ENCODE assay signal across 9 mouse cellular contexts in the genomic region with DNA sequence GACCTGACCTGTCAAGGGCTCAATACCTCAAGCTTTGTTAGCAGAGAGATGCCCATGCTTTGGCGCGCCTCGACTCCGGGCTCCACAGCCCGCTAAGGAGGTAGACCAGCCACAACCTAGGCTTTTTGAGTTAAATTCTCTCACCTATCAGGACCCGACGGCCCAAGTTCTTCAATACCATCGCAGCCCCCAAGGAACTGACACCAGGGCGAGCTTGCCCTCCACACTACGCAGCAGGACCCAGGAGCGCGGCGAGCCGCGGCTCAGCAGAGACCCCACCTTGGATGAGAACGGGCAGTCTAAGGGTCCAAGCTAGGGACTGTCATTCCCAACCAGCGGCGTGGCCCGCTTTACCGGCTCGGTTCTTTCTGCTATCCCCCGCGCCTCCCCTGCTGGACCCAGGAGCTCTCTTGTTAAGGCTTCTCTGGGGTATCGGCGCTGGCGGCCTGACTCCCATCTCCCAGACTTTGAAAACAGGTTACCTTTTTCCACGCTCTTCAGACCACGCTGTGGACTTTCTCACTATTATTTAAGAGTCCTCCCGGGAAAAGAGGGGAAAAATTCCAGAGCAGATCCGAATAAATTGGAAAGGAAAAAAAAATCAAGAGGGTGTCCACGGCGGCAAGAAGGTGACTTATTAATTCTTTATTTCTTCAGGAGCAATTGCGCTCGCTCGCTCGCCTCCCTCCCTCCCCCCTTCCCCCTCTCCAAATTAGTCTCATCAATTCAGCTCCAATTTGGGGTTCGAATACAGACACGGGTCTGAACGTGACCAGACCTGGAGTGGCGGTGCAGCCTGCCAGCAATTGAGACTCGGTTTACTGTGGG. TPM values are rescaled to one million over a fixed set of nuclear protein-coding genes. Genes with fewer than 3 reads are reported as not detected.
A peak's percentile ranks its signal among the peaks of the same experiment; 100 is the strongest.
DNase-seq lines count a peak whose midpoint lies in the region; ATAC-seq and TF ChIP-seq lines count a peak whose summit lies in the region.
"Had no signal": no experiment of that assay in that cellular context is flagged by ENCODE, and none has a peak within 500 bp of the region (broad histone marks: within the 10 kb centered on the region; RNA-seq: fewer than 3 reads in every experiment).

Fli1 (minus strand) TSS at position 650 of the 828 bp plus-strand sequence.

- peak within 1 kb of the TSS; percentile 98 for H3K4me3 ChIP-seq in spleen, adult 2 months (ENCODE audit: extremely low read depth, insufficient read depth, insufficient read length)
- peak within 1 kb of the TSS; percentile 90 for H3K4me3 ChIP-seq in embryonic facial prominence, embryonic 11.5 days (ENCODE audit: low read depth, low read length)
- peak within 1 kb of the TSS; percentile 79 for H3K4me3 ChIP-seq in heart, postnatal 0 days (ENCODE audit: low read depth, low read length)
- peak within 1 kb of the TSS; percentile 91 for H3K4me3 ChIP-seq in limb, embryonic 13.5 days
- H3K4me3 ChIP-seq in midbrain, postnatal 0 days (ENCODE audit: low read depth, low read length), result peak within 1 kb of the TSS; percentile 47
- H3K4me3 ChIP-seq: myocyte had no signal

- H3K27me3 ChIP-seq in spleen, adult 2 months (ENCODE audit: control insufficient read depth, insufficient read depth, low read length), result no peaks in the 10 kb centered on the region
- 0 out of 2 replicates have a peak, but pooled peaks cover 3% of the 10 kb centered on the region for H3K27me3 ChIP-seq in embryonic facial prominence, embryonic 11.5 days (ENCODE audit: control insufficient read depth, insufficient read depth, low read length)
- peaks cover 47% of the 10 kb centered on the region for H3K27me3 ChIP-seq in heart, postnatal 0 days (ENCODE audit: control insufficient read depth, insufficient read depth, low read length)
- H3K27me3 ChIP-seq in limb, embryonic 13.5 days, result peaks cover 18% of the 10 kb centered on the region
- H3K27me3 ChIP-seq in midbrain, postnatal 0 days (ENCODE audit: insufficient read depth, low read length), result peaks cover 59% of the 10 kb centered on the region

- peaks cover 18% of the 10 kb centered on the region; the same call in 1 of the 2 replicates for H3K4me1 ChIP-seq in spleen, adult 2 months (ENCODE audit: control insufficient read depth, insufficient read depth, insufficient read length)
- peaks cover 20% of the 10 kb centered on the region for H3K4me1 ChIP-seq in embryonic facial prominence, embryonic 11.5 days (ENCODE audit: control insufficient read depth, insufficient read depth, low read length)
- H3K4me1 ChIP-seq in heart, postnatal 0 days (ENCODE audit: control insufficient read depth, insufficient read depth), result peaks cover 12% of the 10 kb centered on the region
- H3K4me1 ChIP-seq in limb, embryonic 13.5 days, result peaks cover 71% of the 10 kb centered on the region
- peaks cover 10% of the 10 kb centered on the region for H3K4me1 ChIP-seq in midbrain, postnatal 0 days (ENCODE audit: insufficient read depth, low read length)

- H3K9me3 ChIP-seq in embryonic facial prominence, embryonic 11.5 days (replicated peaks; ENCODE audit: control insufficient read depth, low read length), result no peaks in the 10 kb centered on the region
- H3K9me3 ChIP-seq in heart, postnatal 0 days (replicated peaks; ENCODE audit: control insufficient read depth, low read length), result no peaks in the 10 kb centered on the region
- H3K9me3 ChIP-seq in limb, embryonic 13.5 days, result no peaks in the 10 kb centered on the region
- H3K9me3 ChIP-seq in midbrain, postnatal 0 days (ENCODE audit: low read length), result no peaks in the 10 kb centered on the region

- no peak for TF ChIP-seq EP300 in heart, postnatal 0 days (IDR thresholded peaks at IDR 0.05; ENCODE audit: low read depth)

- peak in 1 of 2 experiments; percentile 44 for DNase-seq in spleen, adult 2 months (ENCODE audit: low read depth in 1 of 2, low spot score in 2 of 2)
- DNase-seq in spleen, postnatal 4 days (ENCODE audit: low spot score in 2 of 2), result no peak
- DNase-seq in embryonic facial prominence, embryonic 11.5 days (ENCODE audit: low spot score), result peak; percentile 59
- DNase-seq in heart, postnatal 0 days (ENCODE audit: low spot score), result no peak
- DNase-seq in midbrain, postnatal 0 days (ENCODE audit: low spot score), result no peak
- DNase-seq in ovary, postnatal 14 days (ENCODE audit: low spot score), result no peak
- DNase-seq in cerebellum, adult 9-10 months, result no peak

- peak within 1 kb of the TSS; percentile 100 for H3K27ac ChIP-seq in spleen, adult 2 months (ENCODE audit: insufficient read depth, low read length)
- H3K27ac ChIP-seq in embryonic facial prominence, embryonic 11.5 days (replicated peaks; ENCODE audit: low read depth, low read length), result peak within 1 kb of the TSS; percentile 93
- peak within 1 kb of the TSS; percentile 93 for H3K27ac ChIP-seq in heart, postnatal 0 days (ENCODE audit: low read depth)
- peak within 1 kb of the TSS; percentile 96 for H3K27ac ChIP-seq in limb, embryonic 13.5 days
- H3K27ac ChIP-seq in midbrain, postnatal 0 days (ENCODE audit: low read depth, low read length), result no peak within 1 kb of the TSS

- H3K9ac ChIP-seq in embryonic facial prominence, embryonic 11.5 days (replicated peaks; ENCODE audit: low read length), result peak within 1 kb of the TSS; percentile 98
- H3K9ac ChIP-seq in heart, postnatal 0 days (replicated peaks; ENCODE audit: low read depth, low read length), result peak within 1 kb of the TSS; percentile 69
- H3K9ac ChIP-seq in limb, embryonic 13.5 days, result peak within 1 kb of the TSS; percentile 99
- no peak within 1 kb of the TSS for H3K9ac ChIP-seq in midbrain, postnatal 0 days (replicated peaks; ENCODE audit: low read length, poor library complexity, severe bottlenecking)

- ATAC-seq in embryonic facial prominence, embryonic 11.5 days (replicated peaks; ENCODE audit: insufficient number of reproducible peaks, low FRiP score, low TSS enrichment, low read depth), result no peak
- no peak for ATAC-seq in heart, postnatal 0 days (ENCODE audit: insufficient read depth, low read depth)
- ATAC-seq in limb, embryonic 13.5 days (ENCODE audit: low FRiP score, low read depth), result no peak
- no peak for ATAC-seq in midbrain, postnatal 0 days (ENCODE audit: low FRiP score)

- TF ChIP-seq POLR2A in spleen, adult 2 months (IDR thresholded peaks at IDR 0.05; ENCODE audit: low read depth, low read length), result no peak

- under 1% methylated on average over 41 of the region's 41 CpGs for WGBS in spleen, adult 2 months
- under 1% methylated on average over 41 of the region's 41 CpGs for WGBS in embryonic facial prominence, embryonic 11.5 days
- WGBS in heart, postnatal 0 days, result 1% methylated on average over 41 of the region's 41 CpGs
- under 1% methylated on average over 41 of the region's 41 CpGs for WGBS in limb, embryonic 13.5 days
- WGBS in midbrain, postnatal 0 days, result under 1% methylated on average over 41 of the region's 41 CpGs

- H3K36me3 ChIP-seq in spleen, adult 2 months (ENCODE audit: control insufficient read depth, insufficient read depth, low read length), result no peaks in the 10 kb centered on the region
- H3K36me3 ChIP-seq in embryonic facial prominence, embryonic 11.5 days (replicated peaks; ENCODE audit: control insufficient read depth, insufficient read depth, low read depth, low read length), result no peaks in the 10 kb centered on the region
- no peaks in the 10 kb centered on the region for H3K36me3 ChIP-seq in heart, postnatal 0 days (replicated peaks; ENCODE audit: control insufficient read depth, insufficient read depth, low read length)
- no peaks in the 10 kb centered on the region for H3K36me3 ChIP-seq in limb, embryonic 13.5 days
- H3K36me3 ChIP-seq in midbrain, postnatal 0 days (ENCODE audit: insufficient read depth, low read length), result no peaks in the 10 kb centered on the region

- H3K4me2 ChIP-seq in embryonic facial prominence, embryonic 11.5 days (ENCODE audit: low read depth, low read length), result peak within 1 kb of the TSS; percentile 46
- peak within 1 kb of the TSS; percentile 88 for H3K4me2 ChIP-seq in heart, postnatal 0 days (ENCODE audit: low read depth, low read length)
- H3K4me2 ChIP-seq in limb, embryonic 13.5 days (replicated peaks), result peak within 1 kb of the TSS; percentile 79
- peak within 1 kb of the TSS; percentile 94 for H3K4me2 ChIP-seq in midbrain, postnatal 0 days (ENCODE audit: low read depth, low read length, poor library complexity, severe bottlenecking)

- TF ChIP-seq CTCF in spleen, adult 2 months (IDR thresholded peaks at IDR 0.05; ENCODE audit: extremely low read depth, insufficient read depth, insufficient read length, insufficient replicate concordance), result no peak
- no peak for TF ChIP-seq CTCF in heart, postnatal 0 days (IDR thresholded peaks at IDR 0.05; ENCODE audit: low read depth)
- TF ChIP-seq CTCF in midbrain, postnatal 0 days (IDR thresholded peaks at IDR 0.05), result no peak

RNA-seq across cellular contexts. Expression of gene Fli1, which starts in this region (rescaled TPM):
- polyA plus RNA-seq in spleen, adult 2 months (2012; rRNA removed), result 24.4 and 31.3 TPM in 2 replicates
- 42.1 and 48.0 TPM in 2 replicates for polyA plus RNA-seq in embryonic facial prominence, embryonic 11.5 days (2014; fragmentation: Nextera tagmentation; extraction: Ambion mirVana)
- 25.9 and 29.5 TPM in 2 replicates for total RNA-seq in heart, postnatal 0 days (2014; rRNA removed; ENCODE audit: low replicate concordance)
- 19.0 and 19.2 TPM in 2 replicates for polyA plus RNA-seq in heart, postnatal 0 days (2015; fragmentation: Nextera tagmentation; extraction: Ambion mirVana)
- polyA plus RNA-seq in limb, embryonic 13.5 days (2015; fragmentation: Nextera tagmentation; extraction: Ambion mirVana), result 34.3 and 37.9 TPM in 2 replicates
- total RNA-seq in midbrain, postnatal 0 days (2014; rRNA removed), result 8.4 and 9.1 TPM in 2 replicates
- polyA plus RNA-seq in midbrain, postnatal 0 days (2015; fragmentation: Nextera tagmentation; extraction: Ambion mirVana), result 5.5 and 5.9 TPM in 2 replicates
- polyA plus RNA-seq: myocyte had no signal

Comparison
In these comparisons a context has a peak if more than half of its experiments do, and no peak if none do; other contexts are left out.
1. H3K4me3 ChIP-seq: peak in every context shown above with its lines; median percentile 98 in spleen, adult 2 months; 91 in limb, embryonic 13.5 days; 90 in embryonic facial prominence, embryonic 11.5 days; 79 in heart, postnatal 0 days; 47 in midbrain, postnatal 0 days.